Mouse (Mus musculus): ENCODE results near the gene Nek6.
A peak's percentile ranks its signal among the peaks of the same experiment; 100 is the strongest.

Gene Nek6

DNA sequence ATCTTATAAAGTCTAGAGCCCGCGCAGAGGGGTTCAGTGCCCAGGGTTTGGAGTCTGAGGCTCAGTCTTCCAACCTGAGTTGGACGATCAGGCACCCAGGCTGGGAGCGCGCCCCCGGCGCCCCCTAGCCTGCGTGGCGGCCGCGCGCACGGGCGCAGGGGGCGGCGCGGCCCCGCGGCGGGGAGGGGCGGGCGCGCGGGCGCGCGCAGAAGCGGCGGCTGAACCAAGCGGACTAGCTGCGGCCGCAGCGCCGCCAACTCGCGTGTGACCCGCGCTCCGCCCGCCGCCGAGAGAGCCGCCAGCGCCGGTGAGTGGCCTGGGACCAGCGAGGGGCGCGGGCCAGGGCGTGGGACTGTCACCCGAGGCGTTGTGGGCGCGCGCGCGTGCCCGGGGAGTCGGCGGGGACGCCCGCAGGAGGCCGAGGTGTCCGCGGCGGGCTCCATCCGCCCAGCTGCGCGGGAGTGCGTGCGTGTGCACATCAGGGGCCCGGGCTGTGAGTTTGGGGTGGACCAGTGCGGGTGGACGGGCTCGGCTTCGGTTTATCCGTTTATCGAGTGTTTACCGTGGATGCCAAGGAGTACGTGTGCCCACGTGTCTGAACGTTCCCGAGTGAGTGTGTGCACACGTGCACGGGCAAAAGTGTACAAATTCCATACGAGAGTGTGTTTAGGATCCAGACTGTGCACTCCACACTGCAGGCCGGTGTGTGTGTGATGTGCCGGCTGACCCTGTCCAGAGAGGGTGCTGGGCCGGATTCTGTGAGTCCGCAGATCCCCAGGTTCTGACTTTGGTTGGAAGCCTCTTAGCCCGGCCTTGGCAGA is at the start of gene Nek6:
Gene Nek6 (plus strand): TSS at position 157 of the 821 bp plus-strand sequence.
- peak; percentile 80 for DNase-seq (ENCODE audit: low spot score)

GRCm38 (mm10) chr2:38462323-38462722 is 49.1 kb upstream of the Nek6 start:
- no peak for DNase-seq (ENCODE audit: low spot score)

GRCm38 (mm10) chr2:38468845-38469244 is 42.6 kb upstream of the Nek6 start:
- no peak for DNase-seq (ENCODE audit: low spot score)

DNA sequence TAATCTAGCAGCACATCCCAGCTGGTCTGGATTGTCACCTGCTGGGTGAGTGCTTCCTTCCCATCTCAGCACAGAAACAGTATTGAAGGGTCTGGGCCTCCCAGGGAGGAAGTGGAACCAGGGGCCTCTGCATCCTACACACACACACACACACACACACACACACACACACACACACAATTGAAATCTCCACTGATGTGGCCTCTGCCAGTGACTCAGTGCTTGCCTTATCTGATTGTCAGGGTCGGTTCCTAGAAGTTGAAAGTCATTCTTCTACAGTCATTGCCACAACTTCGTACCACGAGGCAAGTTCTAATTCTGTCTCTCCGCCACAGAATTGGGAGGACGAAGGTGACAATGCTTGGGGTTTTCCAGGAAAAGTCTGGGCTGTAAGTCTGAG is 39.7 kb upstream of the Nek6 start:
- DNase-seq (ENCODE audit: low spot score) = no peak

- no peak for DNase-seq (ENCODE audit: low spot score)
Observed at GRCm38 (mm10) chr2:38472829-38473228, 38.6 kb upstream of the Nek6 start.

DNA sequence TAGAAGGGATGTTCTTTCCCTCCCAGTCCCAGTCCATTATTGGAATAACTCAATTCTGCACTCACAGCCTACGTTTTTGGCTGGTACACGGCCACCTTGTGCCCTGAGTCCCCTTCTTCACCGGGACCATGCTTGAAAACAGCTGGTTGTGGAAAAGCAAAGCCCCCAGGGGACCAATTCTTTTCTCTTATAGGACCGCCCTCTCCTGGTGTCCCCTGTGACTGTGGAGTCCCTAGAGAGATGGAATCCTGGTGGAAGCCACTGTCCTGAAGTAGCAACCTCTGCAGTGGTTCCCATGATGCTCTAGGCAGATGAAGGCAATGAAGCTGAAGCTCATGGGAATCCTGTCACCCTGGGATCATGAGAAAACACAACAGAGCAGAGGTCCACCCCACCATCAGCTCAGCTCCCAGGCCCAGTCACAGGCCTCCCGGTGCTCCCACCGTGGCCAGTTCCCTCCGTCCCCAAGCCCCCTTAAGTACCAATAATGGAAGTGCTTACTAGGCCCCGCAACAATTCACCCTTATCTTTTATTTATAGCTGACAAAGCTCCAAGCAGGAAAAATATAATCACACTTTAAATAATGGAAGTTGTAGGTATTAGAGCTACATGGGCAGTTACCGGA is 34.5 kb upstream of the Nek6 start:
- DNase-seq (ENCODE audit: low spot score) = no peak

- DNase-seq (ENCODE audit: low spot score) = no peak
Observed at GRCm38 (mm10) chr2:38477497-38477873, 34.0 kb upstream of the Nek6 start.

- no peak for DNase-seq (ENCODE audit: low spot score)
Observed at GRCm38 (mm10) chr2:38478683-38479082, 32.8 kb upstream of the Nek6 start.

- DNase-seq (ENCODE audit: low spot score) = no peak
Observed at GRCm38 (mm10) chr2:38479541-38479940, 31.9 kb upstream of the Nek6 start.

GRCm38 (mm10) chr2:38481166-38481778 is 30.2 kb upstream of the Nek6 start:
- no peak for DNase-seq (ENCODE audit: low spot score)

DNA sequence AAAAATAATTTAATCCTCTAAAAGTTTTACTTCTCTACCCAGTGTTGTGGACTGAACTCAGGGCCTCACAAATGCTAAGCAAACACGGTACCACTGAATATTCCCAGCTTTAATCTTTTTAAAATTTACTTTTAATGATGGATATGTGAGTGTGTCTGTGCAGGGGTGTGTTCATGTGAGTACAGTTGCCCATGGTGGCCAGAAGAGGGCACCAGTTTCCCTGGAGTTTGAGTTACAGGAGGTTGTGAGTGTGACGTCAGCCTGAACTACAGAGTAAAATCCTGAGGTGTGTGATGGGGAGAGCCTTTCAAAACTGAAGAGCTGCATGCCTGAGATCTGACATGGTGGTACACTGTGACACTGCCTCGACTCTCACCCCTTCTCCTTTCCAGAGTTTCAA is 29.3 kb upstream of the Nek6 start:
- no peak for DNase-seq (ENCODE audit: low spot score)

- no peak for DNase-seq (ENCODE audit: low spot score)
Observed at GRCm38 (mm10) chr2:38483058-38483704, 28.3 kb upstream of the Nek6 start.

DNA sequence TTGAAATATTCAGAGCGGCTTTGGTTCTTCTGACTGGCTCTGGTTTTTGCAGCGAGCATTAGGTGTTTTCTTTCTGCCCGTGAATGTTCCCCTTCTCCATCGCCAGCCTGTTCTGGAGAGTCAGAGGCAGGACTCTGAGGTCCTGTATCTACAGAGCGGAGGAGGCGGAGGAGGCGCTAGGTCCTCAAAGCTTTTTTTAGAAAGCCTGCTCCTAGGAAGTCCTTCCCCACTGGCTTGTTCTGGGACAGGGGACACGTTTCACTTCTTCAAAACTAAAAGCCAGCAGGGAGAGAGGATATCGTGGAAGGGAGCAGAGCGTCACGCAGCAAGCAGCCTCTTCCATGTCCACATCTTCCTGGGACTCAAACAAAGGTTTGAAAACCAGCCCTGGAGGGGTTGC is 26.9 kb upstream of the Nek6 start:
- DNase-seq (ENCODE audit: low spot score) = no peak

GRCm38 (mm10) chr2:38485409-38485808 is 26.0 kb upstream of the Nek6 start:
- no peak for DNase-seq (ENCODE audit: low spot score)

- peak; percentile 54 for DNase-seq (ENCODE audit: low spot score)
Observed at GRCm38 (mm10) chr2:38485957-38486931, 25.2 kb upstream of the Nek6 start.

DNA sequence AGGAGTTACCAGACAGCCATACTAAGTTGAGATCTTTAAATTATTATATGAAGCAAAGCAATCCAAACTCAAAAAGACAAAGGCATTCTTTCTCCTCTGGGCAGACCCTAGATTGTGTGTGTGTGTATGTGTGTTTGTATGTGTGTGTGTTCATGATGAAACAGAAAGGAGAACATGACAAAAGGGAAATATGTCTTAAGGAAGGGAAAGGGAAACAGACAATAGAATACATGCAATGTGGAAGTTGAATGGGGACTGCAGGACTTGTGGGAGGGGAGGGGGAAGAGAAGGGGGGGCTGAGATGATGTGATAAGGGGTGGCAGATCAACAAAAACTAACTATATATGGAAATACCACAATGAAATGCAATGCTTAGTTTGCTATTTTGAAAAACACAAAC is 13.8 kb upstream of the Nek6 start:
- DNase-seq (ENCODE audit: low spot score) = no peak

DNA sequence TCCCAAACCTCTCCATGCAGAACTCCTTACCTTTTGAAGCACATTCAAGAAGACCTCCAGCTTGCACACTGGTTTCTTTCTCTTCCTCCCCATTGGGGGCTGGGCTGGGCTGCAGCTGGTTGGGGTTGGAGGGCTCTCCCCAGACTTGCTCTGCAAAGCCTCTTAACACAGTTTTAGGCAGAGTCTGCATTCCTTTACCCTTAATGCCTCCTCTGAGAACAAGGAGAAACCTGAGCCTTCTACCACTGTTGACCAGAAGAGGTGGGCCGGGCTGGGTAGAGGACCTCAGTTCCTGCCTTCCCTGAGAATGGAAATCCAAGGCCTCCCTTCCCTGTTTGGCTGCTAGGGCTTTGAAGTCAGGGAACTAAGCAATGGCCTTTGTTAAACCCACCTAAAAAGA is 9.8 kb upstream of the Nek6 start:
- no peak for DNase-seq (ENCODE audit: low spot score)

GRCm38 (mm10) chr2:38502123-38502522 is 9.3 kb upstream of the Nek6 start:
- DNase-seq (ENCODE audit: low spot score) = no peak

- no peak for DNase-seq (ENCODE audit: low spot score)
Observed at GRCm38 (mm10) chr2:38502747-38503146, 8.7 kb upstream of the Nek6 start.

GRCm38 (mm10) chr2:38504311-38504710 is 7.1 kb upstream of the Nek6 start:
- DNase-seq (ENCODE audit: low spot score) = no peak

DNA sequence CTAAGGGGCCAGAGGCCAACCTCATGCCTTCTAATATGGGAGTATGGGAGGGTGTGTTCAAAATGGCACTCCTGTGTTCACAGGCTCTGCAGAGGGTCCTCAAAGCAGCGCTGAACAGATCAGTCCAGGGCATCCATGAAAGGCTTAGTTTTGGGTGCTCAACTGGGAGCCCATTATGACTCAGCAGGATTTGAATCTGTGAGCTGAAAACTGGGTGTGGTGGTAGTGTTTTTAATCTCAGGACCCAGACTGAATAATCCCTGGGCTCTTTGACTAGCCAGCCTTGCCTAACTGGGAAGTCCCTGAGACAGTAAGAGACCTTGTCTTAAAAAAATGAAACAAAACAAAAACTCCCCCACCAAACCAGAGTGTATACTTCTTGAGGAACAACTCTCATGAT is 4.3 kb upstream of the Nek6 start:
- DNase-seq (ENCODE audit: low spot score) = no peak

Measured in testis, postnatal 10 days (tissue).